In genomic region chr8:78086361-78086760, GRCm38 (mm10) we compare ENCODE assay signal across 25 mouse cellular contexts.
DNase-seq lines count a peak whose midpoint lies in the region; ATAC-seq and TF ChIP-seq lines count a peak whose summit lies in the region.
"Had no signal": no experiment of that assay in that cellular context is flagged by ENCODE, and none has a peak within 500 bp of the region (broad histone marks: within the 10 kb centered on the region; RNA-seq: fewer than 3 reads in every experiment).

No protein-coding gene starts in this region.

- no peak overlapping the region for H3K9ac ChIP-seq in lung, postnatal 0 days (replicated peaks; ENCODE audit: low read depth)
- H3K9ac ChIP-seq in CH12.LX (ENCODE audit: insufficient read depth, low read depth), result no peak overlapping the region
- H3K9ac ChIP-seq: embryonic facial prominence, embryonic 13.5 days; forebrain, embryonic 15.5 days; hindbrain, embryonic 12.5 days; hindbrain, embryonic 15.5 days had no signal

- TF ChIP-seq POLR2A in CH12.LX (IDR thresholded peaks at IDR 0.05; ENCODE audit: low read depth, low read length), result no peak

- peak; percentile 15 for DNase-seq in adrenal gland, postnatal 14 days
- no peak for DNase-seq in adrenal gland, adult 8-10 months
- DNase-seq in lung, adult 18-20 months, result peak; percentile 40 to 48
- no peak for DNase-seq in lung, postnatal 0 days (ENCODE audit: low spot score)
- no peak for DNase-seq in CH12.LX (ENCODE audit: extremely low read depth)
- peak; percentile 26 to 54 for DNase-seq in lung, postnatal 4 days
- DNase-seq: adrenal gland, postnatal 25 days; cerebellum, adult 11 months; cerebellum, adult 8-10 months; cerebellum, postnatal 10 days; cerebellum, postnatal 36 days; embryo, embryonic 11 days; gastrocnemius, postnatal 25 days; heart, adult 2 months had no signal

- H3K9me3 ChIP-seq in lung, postnatal 0 days (ENCODE audit: low read length), result no peaks in the 10 kb centered on the region
- no peaks in the 10 kb centered on the region for H3K9me3 ChIP-seq in CH12.LX (replicated peaks; ENCODE audit: low read length)
- H3K9me3 ChIP-seq: embryonic facial prominence, embryonic 10.5 days; embryonic facial prominence, embryonic 13.5 days; forebrain, embryonic 10.5 days; forebrain, embryonic 15.5 days; G1E; hindbrain, embryonic 12.5 days; hindbrain, embryonic 15.5 days had no signal

- no peaks in the 10 kb centered on the region for H3K79me2 ChIP-seq in CH12.LX (replicated peaks; ENCODE audit: control insufficient read depth, extremely low read depth, insufficient read depth, poor library complexity, severe bottlenecking)

- no peak overlapping the region for H3K4me3 ChIP-seq in lung, postnatal 0 days (ENCODE audit: low read depth, low read length)
- H3K4me3 ChIP-seq in CH12.LX (replicated peaks in 1 of 3; ENCODE audit: low read depth in 2 of 3, low read length in 2 of 3, poor library complexity in 1 of 3), result no peak overlapping the region
- H3K4me3 ChIP-seq: embryonic facial prominence, embryonic 10.5 days; embryonic facial prominence, embryonic 13.5 days; erythroblast, embryonic 14.5 days; forebrain, embryonic 10.5 days; forebrain, embryonic 15.5 days; heart, adult 2 months; hindbrain, embryonic 12.5 days; hindbrain, embryonic 15.5 days had no signal

- dilution Hi-C loops in CH12.LX (cut with MboI; ENCODE audit: extremely low pct_ligation_motif_present, extremely low pct_unique_long_range_greater_than_20kb, low sequenced_read_pairs), result no loop called here

- H3K36me3 ChIP-seq in lung, postnatal 0 days (ENCODE audit: insufficient read depth, low read length), result no peaks in the 10 kb centered on the region
- H3K36me3 ChIP-seq in CH12.LX (replicated peaks in 1 of 2; ENCODE audit: control insufficient read depth in 1 of 2, insufficient read depth in 1 of 2, low read length in 1 of 2), result no peaks in the 10 kb centered on the region
- H3K36me3 ChIP-seq: embryonic facial prominence, embryonic 10.5 days; embryonic facial prominence, embryonic 13.5 days; forebrain, embryonic 10.5 days; forebrain, embryonic 15.5 days; G1E; hindbrain, embryonic 12.5 days; hindbrain, embryonic 15.5 days had no signal

- TF ChIP-seq RAD21 in CH12.LX (IDR thresholded peaks at IDR 0.05; ENCODE audit: low read depth, low read length), result no peak

- no peak overlapping the region for H3K27ac ChIP-seq in lung, postnatal 0 days (ENCODE audit: low read length)
- no peak overlapping the region for H3K27ac ChIP-seq in CH12.LX (ENCODE audit: insufficient read depth, low read depth)
- H3K27ac ChIP-seq: embryonic facial prominence, embryonic 10.5 days; embryonic facial prominence, embryonic 13.5 days; forebrain, embryonic 10.5 days; forebrain, embryonic 15.5 days; heart, adult 2 months; hindbrain, embryonic 12.5 days; hindbrain, embryonic 15.5 days had no signal

- H3K4me2 ChIP-seq in lung, postnatal 0 days (replicated peaks; ENCODE audit: low read depth, low read length), result no peak overlapping the region
- H3K4me2 ChIP-seq in CH12.LX (ENCODE audit: insufficient read depth, low read depth, poor library complexity, severe bottlenecking), result 0 out of 2 replicates have a peak overlapping the region, but pooled peaks have one; percentile 19
- H3K4me2 ChIP-seq: embryonic facial prominence, embryonic 13.5 days; forebrain, embryonic 15.5 days; heart, embryonic 11.5 days; hindbrain, embryonic 12.5 days; hindbrain, embryonic 15.5 days had no signal

- H3K27me3 ChIP-seq in lung, postnatal 0 days (replicated peaks; ENCODE audit: insufficient read depth, low read length), result no peaks in the 10 kb centered on the region
- H3K27me3 ChIP-seq in CH12.LX (replicated peaks), result no peaks in the 10 kb centered on the region
- H3K27me3 ChIP-seq: embryonic facial prominence, embryonic 13.5 days; forebrain, embryonic 15.5 days; hindbrain, embryonic 12.5 days; hindbrain, embryonic 15.5 days had no signal

- ATAC-seq in lung, postnatal 0 days, result no peak; the same call in 1 of the 2 replicates
- no peak for ATAC-seq in cerebellum, adult (ENCODE audit: insufficient number of reproducible peaks, low FRiP score, low TSS enrichment)
- ATAC-seq: forebrain, embryonic 15.5 days; Patski had no signal

- no peak for TF ChIP-seq EP300 in lung, postnatal 0 days (IDR thresholded peaks at IDR 0.05)
- TF ChIP-seq EP300 in CH12.LX (IDR thresholded peaks at IDR 0.05; ENCODE audit: low read length), result no peak

- in situ Hi-C loops in CH12.LX (cut with MboI; ENCODE audit: low pct_ligation_motif_present, low pct_unique_long_range_greater_than_20kb, low sequenced_read_pairs), result no loop called here

- H3K4me1 ChIP-seq in lung, postnatal 0 days (ENCODE audit: insufficient read depth, low read depth, low read length), result no peaks in the 10 kb centered on the region
- peaks cover 0 to 4% of the 10 kb centered on the region in 2 experiments; a peak in 2 of 4 replicates for H3K4me1 ChIP-seq in CH12.LX (ENCODE audit: control insufficient read depth in 1 of 2, insufficient read depth in 2 of 2)
- H3K4me1 ChIP-seq: embryonic facial prominence, embryonic 10.5 days; embryonic facial prominence, embryonic 13.5 days; forebrain, embryonic 10.5 days; forebrain, embryonic 15.5 days; hindbrain, embryonic 12.5 days; hindbrain, embryonic 15.5 days had no signal

- 76% methylated on average over 3 of the region's 3 CpGs for WGBS in lung, postnatal 0 days

- no peak for TF ChIP-seq CTCF in lung, postnatal 0 days (IDR thresholded peaks at IDR 0.05)
- TF ChIP-seq CTCF in CH12.LX (conservative IDR thresholded peaks at IDR 0.05 in 1 of 2, IDR thresholded peaks at IDR 0.05 in 1 of 2; ENCODE audit: low read depth in 2 of 2, low read length in 2 of 2), result no peak

TF ChIP-seq in CH12.LX, 34 proteins besides CTCF, POLR2A, EP300 and RAD21:
- TF ChIP-seq IRF4 (IDR thresholded peaks at IDR 0.05; ENCODE audit: low read depth, low read length) (0 out of 2 replicates have a peak, but pooled peaks have one; percentile 6), PAX5 (IDR thresholded peaks at IDR 0.05; ENCODE audit: low read length) (no peak), ETS1 (conservative IDR thresholded peaks at IDR 0.05; ENCODE audit: low read depth, low read length) (0 out of 2 replicates have a peak, but pooled peaks have one; percentile 17), NRF1 (IDR thresholded peaks at IDR 0.05; ENCODE audit: low read depth, low read length) (no peak)

Comparison
In these comparisons a context has a peak if more than half of its experiments do, and no peak if none do; other contexts are left out.
1. DNase-seq: peak in adrenal gland, postnatal 14 days (single experiment), lung, adult 18-20 months (2 of 2) and lung, postnatal 4 days (2 of 2); none in adrenal gland, adult 8-10 months (single experiment), lung, postnatal 0 days (single experiment) and CH12.LX (single experiment).